Mouse (Mus musculus): Measurements from ENCODE around the gene Tspan7. TPM values are rescaled to one million over a fixed set of nuclear protein-coding genes. Genes with fewer than 3 reads are reported as not detected.

Gene Tspan7
- not detected in 2 replicates for total RNA-seq (2014; fragmentation: Nextera tagmentation)
- under 0.01 TPM in 1 of 2 replicates, not detected in the other for total RNA-seq (2017)
- polyA plus RNA-seq (2012), result not detected in 2 replicates

DNA sequence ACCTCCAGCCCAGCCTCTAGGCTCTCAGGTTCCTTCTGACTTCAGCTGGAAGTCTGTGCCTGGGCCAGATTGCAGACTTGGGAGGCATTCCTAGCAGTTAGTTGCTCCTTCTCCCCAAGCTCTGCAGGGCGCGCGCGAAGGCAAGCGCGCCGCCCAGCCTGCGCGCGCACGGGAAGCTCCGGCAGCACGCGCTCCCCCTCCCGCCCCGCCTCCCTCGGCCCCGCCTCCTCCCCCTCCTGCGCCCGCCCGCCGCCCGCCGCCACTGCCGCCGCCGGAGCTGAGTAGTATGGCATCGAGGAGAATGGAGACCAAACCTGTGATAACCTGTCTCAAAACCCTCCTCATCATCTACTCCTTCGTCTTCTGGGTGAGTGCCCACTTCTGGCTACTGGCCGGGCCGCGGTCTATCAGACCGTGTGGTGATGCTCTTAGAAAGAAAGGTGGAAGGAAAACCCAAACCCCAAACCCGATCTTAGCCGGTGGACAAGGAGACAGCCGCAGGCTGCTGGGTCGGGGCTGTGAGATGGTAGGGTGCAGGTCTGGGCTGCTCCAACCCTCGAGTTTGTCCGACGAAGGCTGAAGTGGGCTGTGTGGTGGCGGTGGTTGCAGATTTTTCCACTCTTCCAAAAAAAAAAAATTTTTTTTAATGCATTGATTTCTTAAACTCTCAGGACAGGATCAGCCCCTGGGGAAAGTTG lies at the start of gene Tspan7:
Gene Tspan7 (plus strand): TSS at position 287 of the 698 bp plus-strand sequence.
- H3K4me1 ChIP-seq (ENCODE audit: insufficient read depth, low read depth, low read length), result no peaks in the 10 kb centered on the region
- TF ChIP-seq CTCF (IDR thresholded peaks at IDR 0.05; ENCODE audit: low read depth, low read length) (no peak), GATA1 (IDR thresholded peaks at IDR 0.05; ENCODE audit: borderline replicate concordance, low read length) (no peak), TAL1 (conservative IDR thresholded peaks at IDR 0.05; ENCODE audit: low read depth, low read length) (no peak), GATA2 (IDR thresholded peaks at IDR 0.05; ENCODE audit: borderline replicate concordance, low read depth, low read length) (no peak), POLR2AphosphoS5 (IDR thresholded peaks at IDR 0.05; ENCODE audit: insufficient replicate concordance, low read depth, low read length) (no peak)
- no peak within 1 kb of the TSS for H3K4me3 ChIP-seq (ENCODE audit: low read depth, low read length)
- ATAC-seq (ENCODE audit: extremely low read depth, insufficient number of reproducible peaks, low FRiP score, poor library complexity, severe bottlenecking) (no peak), DNase-seq (ENCODE audit: low spot score) (no peak)
- no peaks in the 10 kb centered on the region for H3K9me3 ChIP-seq (replicated peaks)
- H3K36me3 ChIP-seq (replicated peaks), result no peaks in the 10 kb centered on the region
- peaks cover 8% of the 10 kb centered on the region; the same call in 1 of the 2 replicates for H3K27me3 ChIP-seq (ENCODE audit: insufficient read depth, low read length)

DNA sequence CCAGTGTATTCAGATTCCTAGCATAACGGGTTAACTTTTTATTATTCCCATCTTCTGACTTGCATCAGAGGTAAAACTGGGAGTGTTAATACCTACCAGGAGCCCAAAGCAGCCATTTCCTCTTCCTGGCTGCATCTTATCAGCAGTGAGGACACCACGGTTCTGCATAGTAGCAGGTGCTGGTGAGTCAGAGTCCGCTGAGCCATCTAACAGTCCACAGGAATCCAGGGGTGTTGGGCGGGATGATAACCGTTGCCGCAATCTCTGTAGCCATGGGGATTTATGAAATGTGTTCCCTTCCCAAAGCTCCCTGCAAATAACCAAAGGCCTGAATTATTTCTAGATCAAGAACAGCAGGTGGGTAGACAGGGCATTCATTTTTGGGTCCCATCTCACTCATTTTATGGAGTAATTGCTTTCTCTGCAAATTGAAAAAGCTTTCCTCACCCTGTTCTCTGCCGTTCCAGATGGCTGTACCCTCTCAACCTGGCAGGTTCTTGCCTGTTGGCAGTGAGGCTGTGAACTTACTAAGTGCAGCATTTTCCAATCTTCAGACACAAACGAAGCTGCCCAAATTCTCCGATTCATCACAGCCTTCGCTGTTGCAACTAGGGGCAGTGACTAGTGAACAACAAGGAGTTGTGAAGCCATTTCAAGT lies 35.5 kb upstream of the Tspan7 start:
- ATAC-seq (ENCODE audit: extremely low read depth, insufficient number of reproducible peaks, low FRiP score, poor library complexity, severe bottlenecking) (no peak), DNase-seq (ENCODE audit: low spot score) (no peak)
- H3K4me1 ChIP-seq (ENCODE audit: insufficient read depth, low read depth, low read length), result no peaks in the 10 kb centered on the region
- TF ChIP-seq TAL1 (conservative IDR thresholded peaks at IDR 0.05; ENCODE audit: low read depth, low read length), result no peak
- no peak for TF ChIP-seq GATA1 (IDR thresholded peaks at IDR 0.05; ENCODE audit: borderline replicate concordance, low read length)
- TF ChIP-seq CTCF (IDR thresholded peaks at IDR 0.05; ENCODE audit: low read depth, low read length), result no peak
- TF ChIP-seq POLR2AphosphoS5 (IDR thresholded peaks at IDR 0.05; ENCODE audit: insufficient replicate concordance, low read depth, low read length), result no peak
- TF ChIP-seq GATA2 (IDR thresholded peaks at IDR 0.05; ENCODE audit: borderline replicate concordance, low read depth, low read length), result no peak
- no peaks in the 10 kb centered on the region for H3K9me3 ChIP-seq (replicated peaks)
- no peak overlapping the region for H3K4me3 ChIP-seq (ENCODE audit: low read depth, low read length)
- no peaks in the 10 kb centered on the region for H3K36me3 ChIP-seq (replicated peaks)
- H3K27me3 ChIP-seq (ENCODE audit: insufficient read depth, low read length), result no peaks in the 10 kb centered on the region

DNA sequence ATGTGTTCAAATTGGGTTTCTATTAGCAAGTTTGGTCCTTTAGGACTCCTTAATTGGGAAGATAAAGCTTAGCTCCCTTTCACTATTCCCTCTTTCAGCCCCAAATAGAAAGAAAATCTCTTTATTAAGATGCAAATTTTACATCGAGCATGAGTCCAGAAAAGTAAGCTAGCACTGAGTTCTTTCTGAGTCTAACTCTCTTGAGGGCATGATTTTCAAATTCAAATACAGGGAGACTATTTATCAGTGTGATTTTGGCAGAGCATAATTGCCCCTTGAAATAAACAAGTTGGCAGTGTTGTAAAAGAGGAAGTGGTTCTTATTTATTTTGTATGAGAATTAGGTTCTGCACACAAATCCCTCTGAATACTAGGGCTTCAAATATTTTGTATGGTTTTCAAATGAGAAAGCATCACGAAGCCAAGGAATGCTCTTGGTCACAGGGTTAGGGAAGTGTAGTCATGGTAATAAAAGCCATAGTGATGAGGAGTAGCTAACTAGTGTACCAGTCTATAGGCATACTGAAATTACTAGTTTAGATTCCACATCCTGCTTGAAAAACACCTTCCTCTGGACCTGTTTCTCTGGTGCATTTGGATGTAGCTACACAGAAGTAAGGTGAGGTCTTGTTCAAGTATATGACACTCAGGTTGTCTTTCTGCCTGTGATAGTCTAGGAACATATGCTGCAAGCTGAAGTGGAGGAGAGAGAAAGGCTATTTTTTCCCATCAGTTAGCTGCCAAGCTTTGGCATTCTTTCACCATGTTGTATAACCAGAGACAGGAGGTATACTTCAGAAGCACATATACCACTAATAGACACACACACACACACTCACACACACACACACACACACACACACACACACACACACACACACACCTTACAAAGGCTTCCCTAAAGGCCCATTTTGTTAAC lies 34.6 kb upstream of the Tspan7 start:
- ATAC-seq (ENCODE audit: extremely low read depth, insufficient number of reproducible peaks, low FRiP score, poor library complexity, severe bottlenecking), result no peak
- no peak for DNase-seq (ENCODE audit: low spot score)
- Histone ChIP-seq H3K4me3 (ENCODE audit: low read depth, low read length) (no peak overlapping the region), H3K27me3 (ENCODE audit: insufficient read depth, low read length) (no peaks in the 10 kb centered on the region), H3K4me1 (ENCODE audit: insufficient read depth, low read depth, low read length) (no peaks in the 10 kb centered on the region), H3K9me3 (replicated peaks) (no peaks in the 10 kb centered on the region), H3K36me3 (replicated peaks) (no peaks in the 10 kb centered on the region)
- no peak for TF ChIP-seq GATA1 (IDR thresholded peaks at IDR 0.05; ENCODE audit: borderline replicate concordance, low read length)
- TF ChIP-seq CTCF (IDR thresholded peaks at IDR 0.05; ENCODE audit: low read depth, low read length), result no peak
- no peak for TF ChIP-seq GATA2 (IDR thresholded peaks at IDR 0.05; ENCODE audit: borderline replicate concordance, low read depth, low read length)

DNA sequence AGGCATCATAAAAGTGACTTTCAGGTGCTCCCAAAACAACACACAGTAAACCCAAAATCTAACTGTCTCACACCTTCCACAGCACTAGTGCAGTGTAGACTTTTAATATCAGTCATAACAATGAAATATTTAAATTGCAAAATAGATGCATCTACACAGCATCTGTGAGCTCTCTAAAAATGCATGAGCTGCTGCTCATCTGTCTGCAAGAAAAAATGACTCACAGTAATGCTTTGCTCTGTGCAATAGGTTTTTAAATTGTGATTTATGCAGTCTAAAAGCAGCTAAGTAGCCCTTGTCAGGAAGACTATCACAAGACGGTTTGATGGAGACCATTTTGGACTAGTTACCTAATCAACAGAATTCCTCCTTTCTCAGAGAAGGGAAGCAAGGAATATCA lies 31.2 kb upstream of the Tspan7 start:
- DNase-seq (ENCODE audit: low spot score), result no peak
- Histone ChIP-seq H3K4me3 (ENCODE audit: low read depth, low read length) (no peak overlapping the region), H3K9me3 (replicated peaks) (no peaks in the 10 kb centered on the region), H3K4me1 (ENCODE audit: insufficient read depth, low read depth, low read length) (no peaks in the 10 kb centered on the region), H3K27me3 (ENCODE audit: insufficient read depth, low read length) (no peaks in the 10 kb centered on the region), H3K36me3 (replicated peaks) (no peaks in the 10 kb centered on the region)
- no peak for ATAC-seq (ENCODE audit: extremely low read depth, insufficient number of reproducible peaks, low FRiP score, poor library complexity, severe bottlenecking)
- TF ChIP-seq CTCF (IDR thresholded peaks at IDR 0.05; ENCODE audit: low read depth, low read length) (no peak), POLR2AphosphoS5 (IDR thresholded peaks at IDR 0.05; ENCODE audit: insufficient replicate concordance, low read depth, low read length) (no peak), GATA1 (IDR thresholded peaks at IDR 0.05; ENCODE audit: borderline replicate concordance, low read length) (no peak), GATA2 (IDR thresholded peaks at IDR 0.05; ENCODE audit: borderline replicate concordance, low read depth, low read length) (no peak), TAL1 (conservative IDR thresholded peaks at IDR 0.05; ENCODE audit: low read depth, low read length) (no peak)

DNA sequence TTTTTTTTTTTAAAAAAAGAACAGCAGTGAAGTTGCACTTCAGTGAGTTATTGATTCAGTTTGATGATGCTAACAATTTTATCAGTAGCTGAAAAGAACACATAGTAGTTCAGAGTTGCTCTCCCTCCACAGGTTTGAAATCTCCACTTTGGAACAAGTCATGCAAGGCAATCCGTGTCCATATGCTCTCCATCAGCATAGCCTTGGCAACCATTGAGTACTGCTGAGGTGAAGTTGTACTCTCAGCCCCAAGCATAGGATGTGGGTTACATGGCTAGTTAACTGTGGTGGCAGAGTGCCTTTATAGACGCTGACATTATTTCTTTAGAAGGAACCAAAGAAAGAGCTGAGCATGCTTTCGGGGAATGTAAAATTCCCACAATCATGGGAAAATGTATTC lies 27.7 kb upstream of the Tspan7 start:
- ATAC-seq (ENCODE audit: extremely low read depth, insufficient number of reproducible peaks, low FRiP score, poor library complexity, severe bottlenecking) (no peak), DNase-seq (ENCODE audit: low spot score) (no peak)
- H3K9me3 ChIP-seq (replicated peaks), result no peaks in the 10 kb centered on the region
- no peaks in the 10 kb centered on the region for H3K27me3 ChIP-seq (ENCODE audit: insufficient read depth, low read length)
- no peak for TF ChIP-seq GATA1 (IDR thresholded peaks at IDR 0.05; ENCODE audit: borderline replicate concordance, low read length)
- no peak for TF ChIP-seq TAL1 (conservative IDR thresholded peaks at IDR 0.05; ENCODE audit: low read depth, low read length)
- no peak for TF ChIP-seq POLR2AphosphoS5 (IDR thresholded peaks at IDR 0.05; ENCODE audit: insufficient replicate concordance, low read depth, low read length)
- TF ChIP-seq CTCF (IDR thresholded peaks at IDR 0.05; ENCODE audit: low read depth, low read length), result no peak
- TF ChIP-seq GATA2 (IDR thresholded peaks at IDR 0.05; ENCODE audit: borderline replicate concordance, low read depth, low read length), result no peak
- no peaks in the 10 kb centered on the region for H3K36me3 ChIP-seq (replicated peaks)
- H3K4me1 ChIP-seq (ENCODE audit: insufficient read depth, low read depth, low read length), result no peaks in the 10 kb centered on the region
- H3K4me3 ChIP-seq (ENCODE audit: low read depth, low read length), result no peak overlapping the region

GRCm38 (mm10) chrX:10477088-10477487 lies 7.9 kb upstream of the Tspan7 start:
- Histone ChIP-seq H3K9me3 (replicated peaks) (no peaks in the 10 kb centered on the region), H3K4me1 (ENCODE audit: insufficient read depth, low read depth, low read length) (no peaks in the 10 kb centered on the region), H3K4me3 (ENCODE audit: low read depth, low read length) (no peak overlapping the region), H3K36me3 (replicated peaks) (no peaks in the 10 kb centered on the region), H3K27me3 (ENCODE audit: insufficient read depth, low read length) (no peaks in the 10 kb centered on the region)
- DNase-seq (ENCODE audit: low spot score), result no peak
- ATAC-seq (ENCODE audit: extremely low read depth, insufficient number of reproducible peaks, low FRiP score, poor library complexity, severe bottlenecking), result no peak
- TF ChIP-seq GATA1 (IDR thresholded peaks at IDR 0.05; ENCODE audit: borderline replicate concordance, low read length) (no peak), POLR2AphosphoS5 (IDR thresholded peaks at IDR 0.05; ENCODE audit: insufficient replicate concordance, low read depth, low read length) (no peak), CTCF (IDR thresholded peaks at IDR 0.05; ENCODE audit: low read depth, low read length) (no peak), TAL1 (conservative IDR thresholded peaks at IDR 0.05; ENCODE audit: low read depth, low read length) (no peak), GATA2 (IDR thresholded peaks at IDR 0.05; ENCODE audit: borderline replicate concordance, low read depth, low read length) (no peak)
